Mouse (Mus musculus) adrenal gland, postnatal 36 days (tissue): Measurements from ENCODE around the gene Camk1. TPM values are rescaled to one million over a fixed set of nuclear protein-coding genes. Genes with fewer than 3 reads are reported as not detected.
A peak's percentile ranks its signal among the peaks of the same experiment; 100 is the strongest.

Experiments
- DNase-seq, 2 experiments: peaks; one replicate each; pipeline ENCODE4 v3.0.0; 2021; ENCODE audit warnings: mixed read lengths in 1 of 2
- total RNA-seq, 2 experiments: library from RNA; stranded (reverse); gene quantifications; 2 replicates each; pipeline ENCODE4 v1.2.3; 2021

The Camk1 gene
- total RNA-seq, 2 experiments from 2014 or later: 46.4 to 53.9 TPM

- DNase-seq: peak; percentile 100
Measured at GRCm38 (mm10) chr6:113306322-113306985, 37.3 kb downstream of the Camk1 start.

GRCm38 (mm10) chr6:113302258-113302657 is 41.5 kb downstream of the Camk1 start:
- DNase-seq: peak in 1 of 2 experiments; percentile 20

GRCm38 (mm10) chr6:113301350-113301749 is 42.4 kb downstream of the Camk1 start:
- DNase-seq: no peak

- no peak for DNase-seq
Measured at GRCm38 (mm10) chr6:113296639-113297038, 47.1 kb downstream of the Camk1 start.

- DNase-seq: no peak
Measured at GRCm38 (mm10) chr6:113296046-113296445, 47.7 kb downstream of the Camk1 start.

- DNase-seq: peak; percentile 21 to 54
Measured at GRCm38 (mm10) chr6:113292938-113293337, 50.8 kb downstream of the Camk1 start.

GRCm38 (mm10) chr6:113290346-113290745 is 53.4 kb downstream of the Camk1 start:
- no peak for DNase-seq

- DNase-seq: no peak
Measured at GRCm38 (mm10) chr6:113289346-113289745, 54.4 kb downstream of the Camk1 start.

GRCm38 (mm10) chr6:113287236-113287635 is 56.5 kb downstream of the Camk1 start:
- no peak for DNase-seq

- DNase-seq: no peak
Measured at GRCm38 (mm10) chr6:113286316-113286715, 57.5 kb downstream of the Camk1 start.

GRCm38 (mm10) chr6:113284931-113285330 is 58.9 kb downstream of the Camk1 start:
- no peak for DNase-seq

Other genes starting within 250 kb of the Camk1 start
- 1 to 10 TPM; 2.9 to 3.1 TPM for gene Lhfpl4, start 148.6 kb downstream of the Camk1 start, total RNA-seq
- gene Mtmr14, start 106.1 kb downstream of the Camk1 start, total RNA-seq: 10 to 100 TPM; 19.7 to 30.1 TPM
- 1 to 10 TPM; 1.1 TPM for gene Cpne9, start 61.7 kb downstream of the Camk1 start, total RNA-seq
- 10 to 100 TPM; 25.2 to 27.2 TPM for gene Brpf1, start 36.8 kb downstream of the Camk1 start, total RNA-seq
- gene Ogg1, start 17.0 kb downstream of the Camk1 start, total RNA-seq: 10 to 100 TPM; 14.0 to 15.4 TPM
- gene Tada3, start 33.9 kb upstream of the Camk1 start, total RNA-seq: 10 to 100 TPM; 36.3 to 43.8 TPM
- 100 to 1,000 TPM; 193 to 213 TPM for gene Arpc4, start 34.1 kb upstream of the Camk1 start, total RNA-seq
- 1 to 10 TPM; 2.2 to 3.6 TPM for gene Ttll3, start 45.3 kb upstream of the Camk1 start, total RNA-seq
- 1 to 10 TPM; 4.6 to 7.2 TPM for gene Rpusd3, start 75.4 kb upstream of the Camk1 start, total RNA-seq
- 100 to 1,000 TPM; 344 to 362 TPM for gene Cidec, start 91.8 kb upstream of the Camk1 start, total RNA-seq
- 10 to 100 TPM; 45.0 to 50.6 TPM for gene Jagn1, start 98.6 kb upstream of the Camk1 start, total RNA-seq
- under 1 TPM; 0.50 to 0.76 TPM for gene Il17re, start 114.5 kb upstream of the Camk1 start, total RNA-seq
- 10 to 100 TPM; 18.1 to 19.5 TPM for gene Il17rc, start 127.4 kb upstream of the Camk1 start, total RNA-seq
- 10 to 100 TPM; 55.9 to 58.0 TPM for gene Creld1, start 139.3 kb upstream of the Camk1 start, total RNA-seq
- gene Prrt3, start 157.9 kb upstream of the Camk1 start, total RNA-seq: under 1 TPM; 0.17 to 0.26 TPM
- 100 to 1,000 TPM in 1 of 2 experiments, 10 to 100 TPM in 1; 96.2 to 122 TPM for gene Emc3, start 187.7 kb upstream of the Camk1 start, total RNA-seq
- 1 to 10 TPM in 1 of 2 experiments, under 1 TPM in 1; 0.83 to 1.5 TPM for gene Fancd2, start 187.7 kb upstream of the Camk1 start, total RNA-seq